Mouse (Mus musculus) midbrain, postnatal 0 days (tissue): Measurements from ENCODE around the gene Itgav. TPM values are rescaled to one million over a fixed set of nuclear protein-coding genes. Genes with fewer than 3 reads are reported as not detected.
"Not testable (repeated sequence)": the region's sequence is repeated elsewhere in the genome, so short reads cannot be mapped to it uniquely, and the experiment has no call there.

Experiments used
- ATAC-seq: fragments of 200-750 bp; cut with Nextera tagmentation; 2 replicates; pipeline ENCODE4 v1.8.0; 2017; ENCODE audit warnings: moderate number of reproducible peaks, mild to moderate bottlenecking, moderate TSS enrichment, moderate library complexity; ENCODE audit not compliant: low FRiP score
- DNase-seq: peaks from one replicate; pipeline ENCODE4 v3.0.0-alpha.2; 2015; ENCODE audit warnings: low spot score
- H3K27ac ChIP-seq: fragments of 300-500 bp; sonication (generic); 2 replicates; pipeline ENCODE4 v1.5.1; 2014; ENCODE audit warnings: low read depth, mild to moderate bottlenecking, low read length, mixed read lengths
- H3K27me3 ChIP-seq: fragments of 300-500 bp; sonication (generic); 2 replicates; pipeline ENCODE4 v1.6.1; 2014; ENCODE audit warnings: low read length, control low read depth, mixed read lengths; ENCODE audit not compliant: insufficient read depth
- H3K36me3 ChIP-seq: fragments of 300-500 bp; sonication (generic); 2 replicates; pipeline ENCODE4 v1.6.1; 2014; ENCODE audit warnings: low read length, control low read depth, mixed read lengths; ENCODE audit not compliant: insufficient read depth
- H3K4me1 ChIP-seq: fragments of 300-500 bp; sonication (generic); 2 replicates; pipeline ENCODE4 v1.6.1; 2014; ENCODE audit warnings: mild to moderate bottlenecking, control low read depth, antibody characterized with exemption, low read length, mixed read lengths; ENCODE audit not compliant: insufficient read depth
- H3K4me2 ChIP-seq: fragments of 300-500 bp; sonication (generic); 2 replicates; pipeline ENCODE4 v1.6.1; 2014; ENCODE audit warnings: low read depth, mild to moderate bottlenecking, low read length, mixed read lengths; ENCODE audit not compliant: poor library complexity, severe bottlenecking
- H3K4me3 ChIP-seq: fragments of 300-500 bp; sonication (generic); 2 replicates; pipeline ENCODE4 v1.5.1; 2014; ENCODE audit warnings: low read depth, mild to moderate bottlenecking, low read length, moderate library complexity
- H3K9ac ChIP-seq: fragments of 300-500 bp; sonication (generic); replicated peaks from 2 replicates; pipeline ENCODE4 v1.6.1; 2014; ENCODE audit warnings: mild to moderate bottlenecking, low read length, moderate library complexity, mixed read lengths; ENCODE audit not compliant: poor library complexity, severe bottlenecking
- H3K9me3 ChIP-seq: fragments of 300-500 bp; sonication (generic); 2 replicates; pipeline ENCODE4 v1.6.1; 2016; ENCODE audit warnings: low read length, control low read depth
- CTCF ChIP-seq: IDR thresholded peaks from 2 replicates; pipeline ENCODE4 v1.5.1; 2016; ENCODE audit warnings: antibody characterized with exemption, mild to moderate bottlenecking
- WGBS: fragments of 180-500 bp; shearing (Covaris S2); extraction: QIAGEN DNeasy Blood & Tissue Kit; methylation state at CpG from one replicate; pipeline ENCODE4 v1.1.7; 2014; 5-methylcytosine and 5-hydroxymethylcytosine counted together
- polyA plus RNA-seq: library from polyadenylated mRNA; unstranded; fragments of >200 nt; fragmentation: Nextera tagmentation; extraction: Ambion mirVana; gene quantifications from 2 replicates; pipeline ENCODE4 v1.2.1, GENCODE M21; 2015
- total RNA-seq: library from RNA; depleted of rRNA; stranded (reverse); fragments of >200 nt; gene quantifications from 2 replicates; pipeline ENCODE4 v1.2.3, GENCODE M21; 2014

The Itgav gene
- total and polyA plus RNA-seq, 2 experiments from 2014 or later, result 30.7 to 30.8 TPM

GRCm38 (mm10) chr2:83702411-83702810 is 21.8 kb upstream of the Itgav start:
- Histone ChIP-seq H3K4me1 (no peaks in the 10 kb centered on the region), H3K4me2 (no peak overlapping the region), H3K9ac (no peak overlapping the region), H3K27ac (no peak overlapping the region), H3K4me3 (no peak overlapping the region), H3K27me3 (no peaks in the 10 kb centered on the region), H3K9me3 (no peaks in the 10 kb centered on the region), H3K36me3 (no peaks in the 10 kb centered on the region)
- DNase-seq (no peak), ATAC-seq (no peak)
- TF ChIP-seq CTCF, result no peak
- WGBS, result 99% methylated on average over 7 of the region's 7 CpGs

DNA sequence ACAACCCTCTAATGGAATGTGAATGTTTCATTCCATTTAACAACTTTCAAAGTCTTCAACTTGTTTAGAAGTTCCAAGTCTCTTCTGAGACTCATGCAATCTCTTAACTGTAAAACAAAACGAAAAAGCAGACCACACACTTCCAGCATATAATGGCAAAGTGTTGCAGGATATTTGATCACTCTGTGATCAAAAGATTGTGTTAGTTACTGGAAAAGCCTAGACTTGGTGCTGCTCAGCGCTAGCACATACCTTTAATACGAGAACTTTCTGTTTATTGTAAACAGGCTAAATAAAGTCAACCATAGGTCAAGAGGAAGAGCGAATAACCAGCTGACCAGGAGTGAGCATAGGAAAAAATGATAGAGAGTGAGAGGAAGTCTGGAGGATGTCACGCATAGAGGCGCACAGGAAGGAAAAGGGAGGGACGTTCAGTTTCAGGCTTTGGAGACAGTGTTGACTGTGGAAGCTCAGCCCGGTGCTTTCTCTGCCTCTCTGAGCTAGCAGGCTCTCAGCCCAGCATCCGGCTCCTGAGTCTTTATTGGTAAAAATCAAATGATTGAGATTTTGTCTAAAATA is 18.5 kb upstream of the Itgav start:
- Histone ChIP-seq H3K27me3 (no peaks in the 10 kb centered on the region), H3K4me1 (no peaks in the 10 kb centered on the region), H3K4me2 (no peak overlapping the region), H3K9ac (no peak overlapping the region), H3K4me3 (no peak overlapping the region), H3K27ac (no peak overlapping the region), H3K9me3 (no peaks in the 10 kb centered on the region), H3K36me3 (no peaks in the 10 kb centered on the region)
- TF ChIP-seq CTCF, result no peak
- 91% methylated on average over 9 of the region's 9 CpGs for WGBS
- ATAC-seq, result no peak
- DNase-seq, result no peak

- no peak overlapping the region for H3K9ac ChIP-seq
- 79% methylated on average over 11 of the region's 11 CpGs for WGBS
- H3K4me2 ChIP-seq, result no peak overlapping the region
- no peaks in the 10 kb centered on the region for H3K4me1 ChIP-seq
- H3K36me3 ChIP-seq, result no peaks in the 10 kb centered on the region
- TF ChIP-seq CTCF, result no peak
- H3K27me3 ChIP-seq, result no peaks in the 10 kb centered on the region
- DNase-seq, result no peak
- H3K9me3 ChIP-seq, result no peaks in the 10 kb centered on the region
- no peak for ATAC-seq
- no peak overlapping the region for H3K27ac ChIP-seq
- no peak overlapping the region for H3K4me3 ChIP-seq
These were observed 14.2 kb upstream of the Itgav start for GRCm38 (mm10) chr2:83709896-83710524.

DNA sequence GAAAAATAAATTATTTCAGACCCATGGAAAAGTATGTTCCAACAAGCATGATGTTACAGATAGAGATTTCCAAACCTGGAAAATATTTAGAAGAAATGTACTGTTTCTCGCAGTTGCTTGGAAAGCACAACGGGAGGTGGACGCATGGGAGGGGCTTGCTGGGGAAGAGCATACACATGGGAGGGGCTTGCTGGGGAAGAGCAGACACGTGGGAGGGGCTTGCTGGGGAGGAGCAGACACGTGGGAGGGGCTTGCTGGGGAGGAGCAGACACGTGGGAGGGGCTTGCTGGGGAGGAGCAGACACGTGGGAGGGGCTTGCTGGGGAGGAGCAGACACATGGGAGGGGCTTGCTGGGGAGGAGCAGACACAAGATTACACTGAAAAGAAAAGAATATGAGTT is 10.9 kb upstream of the Itgav start:
- H3K4me2 ChIP-seq, ATAC-seq, H3K4me3 ChIP-seq, H3K9me3 ChIP-seq, H3K36me3 ChIP-seq, H3K27me3 ChIP-seq, DNase-seq, H3K9ac ChIP-seq, H3K4me1 ChIP-seq, H3K27ac ChIP-seq: not testable (repeated sequence)
- 69% methylated on average over 7 of the region's 7 CpGs for WGBS

DNA sequence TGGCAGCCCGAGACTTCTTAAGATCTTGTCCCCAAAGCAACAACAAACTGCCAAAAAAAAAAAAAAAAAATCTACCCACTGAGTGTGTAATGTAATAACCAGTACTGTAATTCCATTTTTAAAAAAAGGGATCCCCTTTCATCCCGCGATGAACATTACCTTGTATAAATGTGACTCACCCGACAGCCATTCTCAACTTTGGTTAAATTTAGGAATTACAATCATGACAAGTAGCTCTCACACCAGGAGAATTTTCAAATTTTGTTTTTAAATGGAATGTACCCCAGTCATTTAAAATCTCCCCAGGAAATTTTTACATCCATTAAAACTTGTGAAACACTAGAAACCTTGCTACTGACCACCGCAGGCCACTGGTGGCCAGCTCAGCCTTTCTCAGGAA is 10.3 kb upstream of the Itgav start:
- Histone ChIP-seq H3K9ac (no peak overlapping the region), H3K27ac (no peak overlapping the region)
- WGBS, result 87% methylated on average over 5 of the region's 5 CpGs

GRCm38 (mm10) chr2:83714783-83715182 is 9.4 kb upstream of the Itgav start:
- WGBS, result 44% methylated on average over 6 of the region's 6 CpGs
- no peak overlapping the region for H3K4me2 ChIP-seq

More for the DNA sequence above, 10.3 kb upstream of the Itgav start:
- TF ChIP-seq CTCF, result no peak
- no peak overlapping the region for H3K4me2 ChIP-seq
- DNase-seq, result no peak
- ATAC-seq, result no peak
- H3K9me3 ChIP-seq, result no peaks in the 10 kb centered on the region
- no peaks in the 10 kb centered on the region for H3K36me3 ChIP-seq
- H3K27me3 ChIP-seq, result no peaks in the 10 kb centered on the region
- no peaks in the 10 kb centered on the region for H3K4me1 ChIP-seq
- no peak overlapping the region for H3K4me3 ChIP-seq

More at GRCm38 (mm10) chr2:83714783-83715182, 9.4 kb upstream of the Itgav start:
- H3K9me3 ChIP-seq, result no peaks in the 10 kb centered on the region
- peak; percentile 65 for DNase-seq
- no peak overlapping the region for H3K4me3 ChIP-seq
- H3K36me3 ChIP-seq, result no peaks in the 10 kb centered on the region
- H3K27ac ChIP-seq, result no peak overlapping the region
- ATAC-seq, result no peak
- H3K4me1 ChIP-seq, result no peaks in the 10 kb centered on the region
- TF ChIP-seq CTCF, result no peak
- no peaks in the 10 kb centered on the region for H3K27me3 ChIP-seq
- no peak overlapping the region for H3K9ac ChIP-seq
